Mouse (Mus musculus): ENCODE measurements at regions not wholly inside any gene's neighbourhood (a gene's known extent, or its start where the extent isn't known, plus 50 kb on each side); places are given as distances from the start of the nearest gene placed in this dataset.

DNA sequence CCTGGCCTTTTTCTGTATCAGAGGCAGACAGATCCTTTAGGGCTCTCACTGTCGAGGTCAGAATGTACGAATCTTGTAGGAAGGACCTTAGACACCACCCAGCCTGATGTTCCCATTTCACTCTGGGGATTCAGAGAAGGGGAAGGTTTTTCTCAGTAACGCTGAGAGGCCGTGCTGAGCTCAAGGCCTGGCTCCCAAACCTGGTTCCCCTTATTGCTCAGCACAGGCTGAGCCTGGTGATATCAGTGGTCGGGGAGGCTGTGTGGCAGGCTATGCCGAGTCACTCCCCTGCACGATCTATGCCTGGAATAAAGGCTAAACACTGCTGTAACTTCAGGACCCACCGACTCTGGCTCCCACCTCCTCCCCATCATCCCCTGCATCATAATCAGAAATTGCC lies 154.6 kb upstream of the Mrps10 start:
- TF ChIP-seq CTCF (IDR thresholded peaks at IDR 0.05; ENCODE audit: low read depth, low read length) (no peak), POLR2A (IDR thresholded peaks at IDR 0.05; ENCODE audit: extremely low read depth, insufficient read depth, low read length) (no peak)

Measured in liver, adult 2 months (tissue).